Mouse (Mus musculus) thymus, adult 2 months (tissue): ENCODE measurements around the gene Zscan2.

ENCODE experiments used
- CTCF ChIP-seq: fragments of 200-500 bp; IDR thresholded peaks from 2 replicates; pipeline ENCODE4 v1.5.1; 2012; ENCODE audit warnings: mild to moderate bottlenecking, control low read depth, low read length, moderate library complexity, borderline replicate concordance; ENCODE audit not compliant: control insufficient read depth, poor library complexity, insufficient read depth; ENCODE audit errors: extremely low read depth
- POLR2A ChIP-seq: fragments of 200-500 bp; IDR thresholded peaks from 2 replicates; pipeline ENCODE4 v1.6.1; 2012; ENCODE audit warnings: mild to moderate bottlenecking, low read length, control low read depth, moderate library complexity; ENCODE audit not compliant: control insufficient read depth, poor library complexity, insufficient read depth; ENCODE audit errors: extremely low read depth

GRCm38 (mm10) chr7:80823875-80824682 lies 36.6 kb upstream of the Zscan2 start:
- TF ChIP-seq POLR2A (no peak), CTCF (no peak)
